Mouse (Mus musculus) spleen, adult 18-20 months (tissue): ENCODE measurements at regions not wholly inside any gene's neighbourhood (a gene's known extent, or its start where the extent isn't known, plus 50 kb on each side); places are given as distances from the start of the nearest gene placed in this dataset.
A peak's percentile ranks its signal among the peaks of the same experiment; 100 is the strongest.

Experiments used
- DNase-seq, 2 experiments: peaks; one replicate each; pipeline ENCODE4 v3.0.0; 2022; ENCODE audit warnings: mixed read lengths in 2 of 2

- no peak for DNase-seq
Observed at GRCm38 (mm10) chr6:100096393-100097125, 190.7 kb downstream of the Rybp start.

GRCm38 (mm10) chr6:100094653-100095217, 192.6 kb downstream of the Rybp start:
- no peak for DNase-seq

- no peak for DNase-seq
Observed at GRCm38 (mm10) chr6:100092870-100093269, 194.4 kb downstream of the Rybp start.

GRCm38 (mm10) chr6:100091815-100092214, 195.5 kb downstream of the Rybp start:
- no peak for DNase-seq

- no peak for DNase-seq
Observed at GRCm38 (mm10) chr6:100088576-100088975, 198.7 kb downstream of the Rybp start.

- DNase-seq, result no peak
Observed at GRCm38 (mm10) chr6:100086807-100087206, 200.5 kb downstream of the Rybp start.

- DNase-seq, result peak in 1 of 2 experiments; percentile 4
Observed at GRCm38 (mm10) chr6:100085981-100086380, 201.3 kb downstream of the Rybp start.

GRCm38 (mm10) chr6:100083868-100084477, 203.3 kb downstream of the Rybp start:
- DNase-seq, result no peak

GRCm38 (mm10) chr6:100083127-100083526, 204.2 kb downstream of the Rybp start:
- DNase-seq, result no peak

- DNase-seq, result no peak
Observed at GRCm38 (mm10) chr6:100074672-100075335, 212.5 kb downstream of the Rybp start.

GRCm38 (mm10) chr6:100072261-100072968, 214.9 kb downstream of the Rybp start:
- no peak for DNase-seq

GRCm38 (mm10) chr6:100069151-100069550, 218.1 kb downstream of the Rybp start:
- no peak for DNase-seq

GRCm38 (mm10) chr6:100067273-100067672, 220.0 kb downstream of the Rybp start:
- DNase-seq, result no peak

GRCm38 (mm10) chr6:100065586-100065985, 221.7 kb downstream of the Rybp start:
- no peak for DNase-seq

GRCm38 (mm10) chr6:100062961-100063360, 224.3 kb downstream of the Rybp start:
- no peak for DNase-seq

GRCm38 (mm10) chr6:100059803-100060202, 227.5 kb downstream of the Rybp start:
- DNase-seq, result no peak

- no peak for DNase-seq
Observed at GRCm38 (mm10) chr6:100055980-100056379, 231.3 kb downstream of the Rybp start.

GRCm38 (mm10) chr6:100052955-100053795, 234.1 kb downstream of the Rybp start:
- DNase-seq, result no peak

GRCm38 (mm10) chr6:100052406-100052805, 234.9 kb downstream of the Rybp start:
- DNase-seq, result no peak

GRCm38 (mm10) chr6:100049036-100049435, 238.2 kb downstream of the Rybp start:
- DNase-seq, result no peak

GRCm38 (mm10) chr6:100046186-100046990, 240.9 kb downstream of the Rybp start:
- DNase-seq, result no peak
